39 mouse cellular contexts compared by ENCODE assay signal in the genomic region with DNA sequence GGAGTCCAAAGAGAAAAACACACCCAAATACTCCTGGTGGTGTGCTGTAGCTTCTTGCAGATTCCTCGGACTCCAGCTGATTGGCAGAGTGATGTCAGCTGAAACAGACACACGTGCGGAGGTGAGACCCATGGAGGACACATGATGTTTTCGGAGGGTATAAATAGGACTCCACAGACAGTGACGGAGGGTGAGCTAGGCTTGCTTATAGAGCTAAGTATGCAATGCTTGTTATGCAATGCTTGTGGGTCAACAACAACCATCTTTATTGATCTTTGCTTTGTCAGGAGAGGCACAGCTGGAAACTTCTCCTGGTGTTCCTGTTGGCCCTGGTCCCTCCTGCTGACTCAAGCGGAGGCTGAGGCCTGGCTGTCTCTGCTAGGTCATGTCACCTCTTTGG. TPM values are rescaled to one million over a fixed set of nuclear protein-coding genes. Genes with fewer than 3 reads are reported as not detected.
"Had no signal": no experiment of that assay in that cellular context is flagged by ENCODE, and none has a peak within 500 bp of the region (broad histone marks: within the 10 kb centered on the region; RNA-seq: fewer than 3 reads in every experiment).

No protein-coding gene starts in this region.

- H3K9ac ChIP-seq: hindbrain, embryonic 13.5 days; hindbrain, embryonic 15.5 days; kidney, embryonic 15.5 days; limb, embryonic 13.5 days; limb, embryonic 15.5 days; liver, embryonic 14.5 days had no signal

- H3K27me3 ChIP-seq: hindbrain, embryonic 15.5 days; kidney, embryonic 15.5 days; limb, embryonic 13.5 days; limb, embryonic 15.5 days had no signal

- H3K4me2 ChIP-seq: heart, embryonic 11.5 days; hindbrain, embryonic 13.5 days; hindbrain, embryonic 15.5 days; kidney, embryonic 15.5 days; limb, embryonic 13.5 days; limb, embryonic 15.5 days had no signal

- H3K27ac ChIP-seq: heart, adult 2 months; hindbrain, embryonic 13.5 days; hindbrain, embryonic 15.5 days; hindbrain, postnatal 0 days; kidney, embryonic 15.5 days; kidney, postnatal 0 days; limb, embryonic 13.5 days; limb, embryonic 15.5 days; liver, embryonic 14.5 days had no signal

- H3K9me3 ChIP-seq: hindbrain, embryonic 13.5 days; hindbrain, embryonic 15.5 days; kidney, embryonic 15.5 days; limb, embryonic 13.5 days; limb, embryonic 15.5 days had no signal

- H3K36me3 ChIP-seq: hindbrain, embryonic 13.5 days; hindbrain, embryonic 15.5 days; kidney, embryonic 15.5 days; limb, embryonic 13.5 days; limb, embryonic 15.5 days had no signal

- ATAC-seq: hindbrain, postnatal 0 days; intestine, embryonic 16.5 days had no signal

- DNase-seq: gastrocnemius, postnatal 14 days; gastrocnemius, postnatal 36 days; heart, adult 11 months; heart, adult 2 months; heart, postnatal 10 days; kidney, adult 11 months; kidney, adult 2 months; kidney, adult 9 months; kidney, postnatal 14 days; kidney, postnatal 36 days; layer of hippocampus, adult 9-11 months; layer of hippocampus, postnatal 36 days; left cerebral cortex, postnatal 4 days had no signal

- H3K4me3 ChIP-seq: heart, adult 2 months; hindbrain, embryonic 13.5 days; hindbrain, embryonic 15.5 days; kidney, embryonic 15.5 days; limb, embryonic 13.5 days; limb, embryonic 15.5 days had no signal

- H3K4me1 ChIP-seq: hindbrain, embryonic 13.5 days; hindbrain, embryonic 15.5 days; limb, embryonic 13.5 days; limb, embryonic 15.5 days had no signal

RNA-seq across cellular contexts. Expression of a gene that starts 8.1 kb away (rescaled TPM):
- total RNA-seq: gastrocnemius, adult 18-20 months; gastrocnemius, adult 8-10 months; gastrocnemius, postnatal 14 days; gastrocnemius, postnatal 36 days; hematopoietic stem cell, adult 5-6 weeks had no signal

RNA-seq across cellular contexts. Expression of a gene that starts 42.1 kb away (rescaled TPM):
- total RNA-seq: gastrocnemius, adult 18-20 months; gastrocnemius, adult 8-10 months; gastrocnemius, postnatal 14 days; gastrocnemius, postnatal 36 days; heart, adult 2 months; heart, postnatal 10 days; heart, postnatal 25 days; hematopoietic stem cell, adult 5-6 weeks; hindbrain, postnatal 0 days; layer of hippocampus, adult 18-20 months; layer of hippocampus, postnatal 14 days; layer of hippocampus, postnatal 36 days; left cerebral cortex, adult 18-20 months had no signal
- polyA plus RNA-seq: heart, embryonic 11.5 days; heart, embryonic 14.5 days; heart, embryonic 16.5 days; hindbrain, embryonic 11.5 days; intestine, embryonic 14.5 days; intestine, embryonic 16.5 days; kidney, adult 2 months; kidney, embryonic 15.5 days; kidney, postnatal 0 days; large intestine, adult 2 months; limb, embryonic 11.5 days; limb, embryonic 13.5 days; limb, embryonic 15.5 days; liver, embryonic 14.5 days had no signal

RNA-seq across cellular contexts. Expression of a gene that starts 42.3 kb away (rescaled TPM):
- total RNA-seq: gastrocnemius, adult 18-20 months; gastrocnemius, adult 8-10 months; gastrocnemius, postnatal 14 days; gastrocnemius, postnatal 36 days; heart, postnatal 10 days; heart, postnatal 25 days; hematopoietic stem cell, adult 5-6 weeks; layer of hippocampus, adult 18-20 months; layer of hippocampus, adult 8-10 months; layer of hippocampus, postnatal 36 days; left cerebral cortex, adult 8-10 months; left cerebral cortex, postnatal 25 days; left cerebral cortex, postnatal 4 days had no signal
- polyA plus RNA-seq: heart, adult 2 months; heart, embryonic 11.5 days; heart, embryonic 14.5 days; heart, embryonic 16.5 days; hindbrain, embryonic 11.5 days; hindbrain, embryonic 13.5 days; intestine, embryonic 14.5 days; intestine, embryonic 16.5 days; kidney, embryonic 15.5 days; limb, embryonic 11.5 days; limb, embryonic 13.5 days; limb, embryonic 15.5 days had no signal
